Mouse (Mus musculus): Measurements from ENCODE around the gene Tmod1. TPM values are rescaled to one million over a fixed set of nuclear protein-coding genes. Genes with fewer than 3 reads are reported as not detected.

Gene Tmod1
- total RNA-seq, 2 experiments from 2014 or later = 43.6 to 49.5 TPM

- DNase-seq (ENCODE audit: low spot score in 2 of 2) = no peak
- intact Hi-C loops (cut with DNase I) = loop anchor here (5.0 kb wide), 1 partner anchor 80 kb away; the partner anchor contains the start of gene Tmod1
These were observed 78.8 kb downstream of the Tmod1 start for GRCm38 (mm10) chr4:46117536-46117935.

DNA sequence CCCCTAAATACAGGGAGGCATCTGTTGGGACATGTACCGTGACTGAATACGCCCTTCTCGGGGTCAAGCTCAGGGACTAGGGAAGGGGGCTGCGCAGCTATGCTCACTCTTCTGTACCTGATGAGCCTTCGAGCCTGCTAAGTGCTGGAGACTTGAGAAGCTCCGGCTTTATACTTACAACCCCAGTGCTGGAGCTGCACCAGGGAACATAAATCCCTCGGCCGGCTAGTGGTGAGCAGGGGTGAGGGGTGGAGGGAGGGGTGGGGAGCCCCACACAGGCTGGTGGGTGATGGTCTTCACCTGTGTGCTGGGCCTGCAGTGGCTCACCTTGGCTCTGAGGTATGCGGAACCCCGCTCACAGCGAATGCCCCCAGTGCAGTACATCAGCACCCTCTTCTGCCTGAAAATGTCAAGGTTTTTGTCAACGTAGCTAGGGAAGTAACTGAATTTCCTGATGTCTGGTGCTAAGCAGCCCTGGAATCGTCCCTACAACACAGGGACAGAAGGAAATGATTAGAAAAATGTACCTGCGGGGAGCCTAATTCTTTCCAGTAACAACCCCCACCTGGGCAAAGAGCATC is 80.9 kb downstream of the Tmod1 start:
- no peak for DNase-seq (ENCODE audit: low spot score in 2 of 2)
- intact Hi-C loops (cut with DNase I) = loop anchor here (5.0 kb wide), 1 partner anchor 82 kb away; the partner anchor contains the start of gene Tmod1

- intact Hi-C loops (cut with DNase I) = no loop called here
- DNase-seq (ENCODE audit: low spot score in 2 of 2) = no peak
These were observed 82.0 kb downstream of the Tmod1 start for GRCm38 (mm10) chr4:46120767-46121166.

DNA sequence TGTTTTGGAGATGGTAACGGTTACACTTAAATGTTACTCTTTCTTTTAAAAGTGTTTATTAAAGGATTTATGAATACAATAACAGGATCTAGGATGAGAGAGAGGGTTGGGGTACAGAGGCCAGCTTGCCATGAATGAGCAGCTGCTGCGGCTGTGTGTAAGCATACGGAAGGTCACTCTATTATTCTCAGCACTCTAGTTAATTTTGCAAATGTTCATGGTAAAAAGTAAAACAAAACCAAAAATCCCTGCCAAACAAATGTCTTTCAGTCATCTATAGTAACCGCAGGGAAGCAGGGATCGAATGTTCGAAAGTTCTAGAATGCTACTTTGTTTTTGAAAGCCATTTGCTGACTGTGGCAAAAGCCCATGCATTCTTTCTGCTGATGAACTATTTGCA is 84.6 kb downstream of the Tmod1 start:
- DNase-seq (ENCODE audit: low spot score in 2 of 2) = no peak
- intact Hi-C loops (cut with DNase I) = no loop called here

DNA sequence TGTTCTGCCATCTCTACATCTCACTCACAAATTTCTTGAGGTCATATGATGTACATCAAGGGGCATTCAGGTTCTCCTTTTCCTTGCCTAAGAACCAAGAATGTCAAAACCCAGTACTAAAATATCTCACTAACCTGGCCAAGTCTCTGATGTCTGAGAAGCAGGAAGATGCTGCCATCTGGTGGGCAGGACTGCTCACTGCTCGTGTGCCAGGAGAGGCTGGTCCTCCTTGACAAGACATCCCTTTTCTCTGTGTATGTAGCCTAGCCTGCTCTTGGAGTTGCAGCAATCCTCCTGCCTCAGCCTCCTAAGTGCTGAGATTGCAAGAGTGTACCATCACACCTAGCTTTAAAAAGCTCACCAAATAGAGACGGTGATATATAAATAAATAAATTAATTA is 87.8 kb downstream of the Tmod1 start:
- peak; percentile 69 to 72 for DNase-seq (ENCODE audit: low spot score in 2 of 2)

DNA sequence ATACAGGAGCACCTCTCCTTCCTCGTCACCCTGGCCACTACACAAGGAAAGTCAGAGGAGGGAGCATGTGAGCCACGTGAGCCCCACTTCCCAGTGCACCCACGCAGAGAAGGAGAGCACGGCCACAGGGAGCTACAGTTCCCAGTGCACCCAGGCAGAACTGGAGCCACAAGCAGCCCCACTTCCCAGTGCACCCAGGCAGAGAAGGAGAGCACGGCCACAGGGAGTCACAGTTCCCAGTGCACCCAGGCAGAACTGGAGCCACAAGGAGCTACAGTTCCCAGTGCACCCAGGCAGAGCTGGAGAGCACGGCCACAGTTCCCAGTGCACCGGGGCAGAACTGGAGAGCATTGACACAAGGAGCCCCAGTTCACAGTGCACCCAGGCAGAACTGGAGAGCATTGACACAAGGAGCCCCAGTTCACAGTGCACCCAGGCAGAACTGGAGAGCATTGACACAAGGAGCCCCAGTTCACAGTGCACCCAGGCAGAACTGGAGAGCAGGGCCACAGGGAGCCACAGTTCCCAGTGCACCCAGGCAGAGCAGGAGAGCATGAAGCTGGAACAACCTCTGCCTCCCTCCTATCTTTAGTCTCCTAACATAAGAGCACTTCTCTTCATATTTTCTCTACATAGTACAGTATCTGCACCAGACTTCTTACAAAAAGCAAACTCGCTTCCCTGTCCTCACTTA is 90.7 kb downstream of the Tmod1 start:
- intact Hi-C loops (cut with DNase I) = loop anchor here (5.0 to 10.0 kb wide), 3 partner anchors 157 to 1105 kb away; no protein-coding TSS in a partner anchor
- no peak for DNase-seq (ENCODE audit: low spot score in 2 of 2)

More for the DNA sequence above, 87.8 kb downstream of the Tmod1 start:
- intact Hi-C loops (cut with DNase I) = loop anchor here (5.0 kb wide), 2 partner anchors 154 to 184 kb away; no protein-coding TSS in a partner anchor

DNA sequence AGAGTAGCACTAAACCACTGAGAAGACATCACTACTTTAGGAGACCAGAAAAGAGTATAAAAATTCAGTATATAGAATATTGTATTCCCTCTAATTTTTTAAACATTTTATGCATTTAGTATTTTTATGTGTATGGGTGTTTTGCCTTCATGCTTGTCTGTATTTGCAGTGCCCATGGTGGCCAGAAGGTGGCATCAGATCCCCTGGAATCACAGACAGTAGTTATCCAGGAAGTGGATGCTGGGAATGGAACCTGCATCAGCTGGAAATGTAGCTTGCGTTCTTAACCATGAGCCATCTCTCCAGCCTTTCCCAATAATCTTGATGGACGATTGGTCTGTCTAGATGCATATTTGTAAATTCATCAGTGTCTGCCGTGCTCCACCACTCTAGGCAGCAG is 91.5 kb downstream of the Tmod1 start:
- DNase-seq (ENCODE audit: low spot score in 2 of 2) = no peak
- intact Hi-C loops (cut with DNase I) = loop anchor here (10.0 kb wide), 1 partner anchor 1105 kb away; no protein-coding TSS in a partner anchor

GRCm38 (mm10) chr4:46131791-46132190 is 93.1 kb downstream of the Tmod1 start:
- intact Hi-C loops (cut with DNase I) = loop anchor here (10.0 kb wide), 1 partner anchor 1107 kb away; no protein-coding TSS in a partner anchor
- DNase-seq (ENCODE audit: low spot score in 2 of 2) = no peak

GRCm38 (mm10) chr4:46137629-46138286 is 99.0 kb downstream of the Tmod1 start:
- DNase-seq (ENCODE audit: low spot score in 2 of 2) = no peak
- intact Hi-C loops (cut with DNase I) = loop anchor here (10.0 kb wide), 1 partner anchor 1113 kb away; no protein-coding TSS in a partner anchor

- peak; percentile 93 to 96 for DNase-seq (ENCODE audit: low spot score in 2 of 2)
- intact Hi-C loops (cut with DNase I) = loop anchor here (10.0 kb wide), 1 partner anchor 1114 kb away; no protein-coding TSS in a partner anchor
These were observed 99.8 kb downstream of the Tmod1 start, which contains the start of the genes Ncbp1 and Tstd2 for GRCm38 (mm10) chr4:46138287-46139222. Gene Ncbp1, plus strand, starts transcription at chr4:46138613. Gene Tstd2, minus strand, starts transcription at chr4:46138694.

DNA sequence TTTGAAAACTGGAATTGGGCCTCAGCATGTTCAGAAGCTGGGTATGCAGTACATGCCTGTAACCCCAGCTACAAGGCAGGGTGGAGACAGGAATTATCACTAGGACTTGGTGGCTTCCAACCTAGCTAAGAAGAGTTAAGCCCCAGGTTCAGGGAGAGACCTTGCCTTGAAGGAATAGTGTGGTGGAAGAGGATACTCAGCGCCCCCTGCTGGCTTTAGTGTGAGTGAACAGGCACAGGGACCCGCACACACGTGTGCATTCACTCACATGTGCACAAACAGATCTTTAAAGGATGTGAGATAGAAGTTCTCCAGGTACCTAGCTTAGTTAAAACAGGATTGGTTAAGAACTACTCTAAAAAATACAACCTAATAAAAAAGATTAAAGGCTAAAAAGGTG is 105.6 kb downstream of the Tmod1 start:
- DNase-seq (ENCODE audit: low spot score in 2 of 2) = no peak
- intact Hi-C loops (cut with DNase I) = no loop called here

GRCm38 (mm10) chr4:46146881-46147280 is 108.1 kb downstream of the Tmod1 start:
- intact Hi-C loops (cut with DNase I) = no loop called here
- no peak for DNase-seq (ENCODE audit: low spot score in 2 of 2)

DNA sequence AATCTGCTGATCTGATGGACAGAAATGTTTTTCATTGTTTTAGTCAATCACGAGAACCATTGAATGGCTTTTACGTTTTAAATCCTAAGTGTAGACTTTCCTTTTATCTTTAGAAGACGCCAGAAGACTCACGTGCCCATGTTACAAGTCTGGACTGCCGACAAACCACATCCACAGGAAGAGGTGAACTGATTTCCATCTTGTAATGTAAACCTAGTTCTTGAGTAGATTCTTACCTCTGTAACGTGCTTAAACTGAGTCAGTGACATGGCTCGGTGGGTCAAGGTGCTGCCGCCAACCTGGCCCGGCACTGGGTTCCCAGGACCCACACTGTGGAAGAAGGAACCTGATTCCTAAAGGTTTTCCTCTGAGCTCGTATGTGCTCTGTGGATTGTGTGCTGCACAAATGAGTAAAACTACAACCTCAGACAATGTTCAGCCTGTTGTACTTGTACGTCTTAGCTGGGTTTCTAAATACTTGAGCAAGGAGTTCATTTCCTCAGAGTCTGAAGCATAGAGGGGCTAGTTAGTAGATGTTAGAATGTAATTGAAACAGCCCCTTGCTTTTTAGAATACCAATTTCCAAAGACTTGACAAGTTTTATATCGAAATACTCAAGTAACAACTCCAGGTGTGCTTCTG is 113.3 kb downstream of the Tmod1 start:
- no peak for DNase-seq (ENCODE audit: low spot score in 2 of 2)
- intact Hi-C loops (cut with DNase I) = no loop called here

- intact Hi-C loops (cut with DNase I) = no loop called here
- no peak for DNase-seq (ENCODE audit: low spot score in 2 of 2)
These were observed 125.3 kb downstream of the Tmod1 start for GRCm38 (mm10) chr4:46164027-46164426.

Other genes with a start within 250 kb of the Tmod1 start
- 1 to 10 TPM; 4.6 to 7.1 TPM for gene Aldh1b1, start 239.9 kb upstream of the Tmod1 start, total RNA-seq (2021)
- 1 to 10 TPM in 1 of 2 experiments, under 1 TPM in 1; 0.67 to 1.0 TPM for gene Igfbpl1, start 212.0 kb upstream of the Tmod1 start, total RNA-seq (2021)
- gene Stra6l, start 190.3 kb upstream of the Tmod1 start, total RNA-seq (2021) = not detected
- gene Ccdc180, start 148.6 kb upstream of the Tmod1 start, total RNA-seq (2021) = under 1 TPM; 0.12 to 0.14 TPM
- gene Tdrd7, start 73.6 kb upstream of the Tmod1 start, total RNA-seq (2021) = 10 to 100 TPM; 24.7 to 24.9 TPM
- 10 to 100 TPM; 43.3 to 49.9 TPM for gene Ncbp1, start 99.7 kb downstream of the Tmod1 start, total RNA-seq (2021)
- gene Tstd2, start 99.8 kb downstream of the Tmod1 start, total RNA-seq (2021) = 10 to 100 TPM; 14.3 to 21.4 TPM
- 10 to 100 TPM; 10.4 to 12.9 TPM for gene Xpa, start 157.4 kb downstream of the Tmod1 start, total RNA-seq (2021)

All from left cerebral cortex, postnatal 36 days (tissue).